Mouse (Mus musculus): ENCODE results near the gene Nceh1.

GRCm38 (mm10) chr3:27280280-27280749 lies 97.5 kb downstream of the Nceh1 start:
- TF ChIP-seq CTCF (IDR thresholded peaks at IDR 0.05; ENCODE audit: low read depth) (no peak), EP300 (optimal IDR thresholded peaks at IDR 0.05) (no peak)
